Comparison of ENCODE assay signal across 15 mouse cellular contexts in the genomic region with DNA sequence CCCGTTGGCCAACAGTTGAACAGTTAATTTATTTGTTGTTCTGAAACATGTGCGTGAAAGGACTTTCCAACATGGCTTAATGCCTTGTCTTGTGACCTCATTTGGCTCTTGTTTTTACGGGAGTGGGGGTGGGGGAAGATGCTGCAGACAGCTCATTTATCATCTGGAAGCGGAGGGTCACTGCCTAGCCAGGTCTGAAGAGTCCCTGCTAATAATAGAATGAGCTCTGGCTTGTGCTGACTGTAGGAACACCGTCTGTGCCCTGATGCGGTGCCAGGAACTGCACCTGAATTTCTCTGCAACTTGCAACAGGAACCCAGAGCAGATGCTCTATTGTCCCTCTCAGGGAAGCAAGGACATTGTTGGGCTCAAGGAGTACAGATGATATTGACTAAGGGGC.
DNase-seq lines count a peak whose midpoint lies in the region; ATAC-seq and TF ChIP-seq lines count a peak whose summit lies in the region.
"Had no signal": no experiment of that assay in that cellular context is flagged by ENCODE, and none has a peak within 500 bp of the region (broad histone marks: within the 10 kb centered on the region; RNA-seq: fewer than 3 reads in every experiment).

No protein-coding gene starts in this region.

- intact Hi-C loops in gastrocnemius, adult 2 months (cut with DNase I): no loop called here

- no peaks in the 10 kb centered on the region for H3K36me3 ChIP-seq in hindbrain, embryonic 11.5 days (ENCODE audit: control insufficient read depth, insufficient read depth, low read length)
- H3K36me3 ChIP-seq in hindbrain, embryonic 12.5 days: no peaks in the 10 kb centered on the region
- no peaks in the 10 kb centered on the region for H3K36me3 ChIP-seq in forebrain, embryonic 11.5 days (ENCODE audit: control insufficient read depth, insufficient read depth, low read length)
- H3K36me3 ChIP-seq in stomach, postnatal 0 days (ENCODE audit: control insufficient read depth, insufficient read depth, low read length): no peaks in the 10 kb centered on the region
- H3K36me3 ChIP-seq: G1E had no signal

- H3K4me2 ChIP-seq in hindbrain, embryonic 11.5 days (replicated peaks; ENCODE audit: low read depth, low read length): no peak overlapping the region
- H3K4me2 ChIP-seq in hindbrain, embryonic 12.5 days (replicated peaks): no peak overlapping the region
- no peak overlapping the region for H3K4me2 ChIP-seq in forebrain, embryonic 11.5 days (ENCODE audit: low read depth, low read length, severe bottlenecking)
- no peak overlapping the region for H3K4me2 ChIP-seq in stomach, postnatal 0 days (replicated peaks; ENCODE audit: low read depth)
- H3K4me2 ChIP-seq: lung, embryonic 14.5 days had no signal

- no peaks in the 10 kb centered on the region for H3K27me3 ChIP-seq in hindbrain, embryonic 11.5 days (ENCODE audit: control insufficient read depth, insufficient read depth, low read length)
- no peaks in the 10 kb centered on the region for H3K27me3 ChIP-seq in hindbrain, embryonic 12.5 days
- H3K27me3 ChIP-seq in forebrain, embryonic 11.5 days (ENCODE audit: control insufficient read depth, insufficient read depth, low read length): no peaks in the 10 kb centered on the region
- H3K27me3 ChIP-seq in stomach, postnatal 0 days (ENCODE audit: control insufficient read depth, insufficient read depth, low read length): no peaks in the 10 kb centered on the region
- H3K27me3 ChIP-seq: megakaryocyte, embryonic 14.5 days had no signal

- DNase-seq in cerebellum, postnatal 25 days: peak; percentile 34 to 59
- no peak for DNase-seq in cerebellum, adult 8-10 months
- peak; percentile 26 for DNase-seq in hindbrain, embryonic 11.5 days (ENCODE audit: low spot score)
- DNase-seq in gastrocnemius, adult 2 months: peak; percentile 81
- DNase-seq in heart, postnatal 4 days: peak; percentile 27
- DNase-seq in forebrain, embryonic 11.5 days (ENCODE audit: low spot score): no peak
- no peak for DNase-seq in stomach, postnatal 0 days (ENCODE audit: low spot score)
- DNase-seq: lung, embryonic 14.5 days; right cerebral cortex, postnatal 25 days; thymus, adult 2 months had no signal

- WGBS in hindbrain, embryonic 11.5 days: 37% methylated on average over 6 of the region's 6 CpGs
- WGBS in hindbrain, embryonic 12.5 days: 49% methylated on average over 6 of the region's 6 CpGs
- 79% methylated on average over 6 of the region's 6 CpGs for WGBS in forebrain, embryonic 11.5 days
- WGBS in stomach, postnatal 0 days: 27% methylated on average over 6 of the region's 6 CpGs

- H3K4me1 ChIP-seq in hindbrain, embryonic 11.5 days (replicated peaks; ENCODE audit: control insufficient read depth, insufficient read depth, low read length): no peaks in the 10 kb centered on the region
- H3K4me1 ChIP-seq in hindbrain, embryonic 12.5 days: no peaks in the 10 kb centered on the region
- H3K4me1 ChIP-seq in forebrain, embryonic 11.5 days (replicated peaks; ENCODE audit: control insufficient read depth, insufficient read depth, low read length): no peaks in the 10 kb centered on the region
- no peaks in the 10 kb centered on the region for H3K4me1 ChIP-seq in stomach, postnatal 0 days (replicated peaks; ENCODE audit: control insufficient read depth, insufficient read depth)
- H3K4me1 ChIP-seq: megakaryocyte, embryonic 14.5 days had no signal

- ATAC-seq in hindbrain, embryonic 11.5 days (ENCODE audit: low FRiP score): no peak
- ATAC-seq in hindbrain, embryonic 12.5 days (ENCODE audit: low FRiP score): no peak
- no peak for ATAC-seq in forebrain, embryonic 11.5 days (replicated peaks; ENCODE audit: low FRiP score)
- ATAC-seq in stomach, postnatal 0 days (ENCODE audit: low FRiP score, low TSS enrichment): no peak
- ATAC-seq: forebrain, embryonic 16.5 days had no signal

- no peak overlapping the region for H3K9ac ChIP-seq in hindbrain, embryonic 11.5 days (ENCODE audit: low read depth, low read length)
- no peak overlapping the region for H3K9ac ChIP-seq in hindbrain, embryonic 12.5 days
- no peak overlapping the region for H3K9ac ChIP-seq in forebrain, embryonic 11.5 days (ENCODE audit: low read length)
- no peak overlapping the region for H3K9ac ChIP-seq in stomach, postnatal 0 days (ENCODE audit: low read length)
- H3K9ac ChIP-seq: lung, embryonic 14.5 days had no signal

- no peak for TF ChIP-seq CTCF in gastrocnemius, adult 2 months (IDR thresholded peaks at IDR 0.05)
- no peak for TF ChIP-seq CTCF in stomach, postnatal 0 days (IDR thresholded peaks at IDR 0.05; ENCODE audit: low read depth)

- no peaks in the 10 kb centered on the region for H3K9me3 ChIP-seq in hindbrain, embryonic 11.5 days (ENCODE audit: control insufficient read depth, low read length)
- no peaks in the 10 kb centered on the region for H3K9me3 ChIP-seq in hindbrain, embryonic 12.5 days (replicated peaks)
- no peaks in the 10 kb centered on the region for H3K9me3 ChIP-seq in forebrain, embryonic 11.5 days (ENCODE audit: control insufficient read depth, low read length)
- H3K9me3 ChIP-seq in stomach, postnatal 0 days (ENCODE audit: control insufficient read depth, low read length): no peaks in the 10 kb centered on the region

- no peak for TF ChIP-seq EP300 in stomach, postnatal 0 days (optimal IDR thresholded peaks at IDR 0.05)

- no peak overlapping the region for H3K27ac ChIP-seq in hindbrain, embryonic 11.5 days (ENCODE audit: low read depth, low read length)
- H3K27ac ChIP-seq in hindbrain, embryonic 12.5 days: no peak overlapping the region
- peak overlapping the region; percentile 76 for H3K27ac ChIP-seq in gastrocnemius, adult 2 months
- no peak overlapping the region for H3K27ac ChIP-seq in forebrain, embryonic 11.5 days (ENCODE audit: low read depth, low read length)
- H3K27ac ChIP-seq in stomach, postnatal 0 days (replicated peaks): no peak overlapping the region
- H3K27ac ChIP-seq: layer of hippocampus, adult 2 months had no signal

- H3K4me3 ChIP-seq in hindbrain, embryonic 11.5 days (ENCODE audit: low read depth, low read length): no peak overlapping the region
- no peak overlapping the region for H3K4me3 ChIP-seq in hindbrain, embryonic 12.5 days
- no peak overlapping the region for H3K4me3 ChIP-seq in gastrocnemius, adult 2 months
- no peak overlapping the region for H3K4me3 ChIP-seq in forebrain, embryonic 11.5 days (ENCODE audit: low read depth, low read length)
- H3K4me3 ChIP-seq in stomach, postnatal 0 days (ENCODE audit: low read depth, low read length): no peak overlapping the region
- H3K4me3 ChIP-seq: layer of hippocampus, adult 2 months; megakaryocyte, embryonic 14.5 days had no signal

Comparison
In these comparisons a context has a peak if more than half of its experiments do, and no peak if none do; other contexts are left out.
1. DNase-seq: peak in cerebellum, postnatal 25 days (2 of 2), hindbrain, embryonic 11.5 days (single experiment), gastrocnemius, adult 2 months (single experiment) and heart, postnatal 4 days (single experiment); none in cerebellum, adult 8-10 months (single experiment), forebrain, embryonic 11.5 days (single experiment) and stomach, postnatal 0 days (single experiment).